Mouse (Mus musculus) kidney, postnatal 0 days (tissue): Measurements from ENCODE around the gene Pnma5. TPM values are rescaled to one million over a fixed set of nuclear protein-coding genes. Genes with fewer than 3 reads are reported as not detected.
"Not testable (repeated sequence)": the region's sequence is repeated elsewhere in the genome, so short reads cannot be mapped to it uniquely, and the experiment has no call there.

Source experiments
- ATAC-seq: fragments of 200-750 bp; cut with Nextera tagmentation; replicated peaks from 2 replicates; pipeline ENCODE4 v1.8.0; 2017; ENCODE audit warnings: low read depth, moderate number of reproducible peaks, moderate TSS enrichment, moderate library complexity; ENCODE audit not compliant: low FRiP score
- DNase-seq: peaks from one replicate; pipeline ENCODE4 v3.0.0-alpha.2; 2016; ENCODE audit warnings: low spot score
- H3K27ac ChIP-seq: fragments of 300-500 bp; sonication (generic); 2 replicates; pipeline ENCODE4 v1.5.1; 2014; ENCODE audit warnings: mild to moderate bottlenecking
- H3K27me3 ChIP-seq: fragments of 300-500 bp; sonication (generic); 2 replicates; pipeline ENCODE4 v1.6.1; 2014; ENCODE audit warnings: low read length, mixed read lengths; ENCODE audit not compliant: insufficient read depth
- H3K36me3 ChIP-seq: fragments of 300-500 bp; sonication (generic); 2 replicates; pipeline ENCODE4 v1.6.1; 2014; ENCODE audit warnings: low read length, mixed read lengths; ENCODE audit not compliant: insufficient read depth
- H3K4me1 ChIP-seq: fragments of 300-500 bp; sonication (generic); replicated peaks from 2 replicates; pipeline ENCODE4 v1.6.1; 2014; ENCODE audit warnings: antibody characterized with exemption, low read length, mixed read lengths; ENCODE audit not compliant: insufficient read depth
- H3K4me2 ChIP-seq: fragments of 300-500 bp; sonication (generic); 2 replicates; pipeline ENCODE4 v1.6.1; 2014; ENCODE audit warnings: mild to moderate bottlenecking, low read length, moderate library complexity, mixed read lengths
- H3K4me3 ChIP-seq: fragments of 300-500 bp; sonication (generic); replicated peaks from 2 replicates; pipeline ENCODE4 v1.5.1; 2014; ENCODE audit warnings: low read depth, low read length
- H3K9ac ChIP-seq: fragments of 300-500 bp; sonication (generic); 2 replicates; pipeline ENCODE4 v1.6.1; 2014; ENCODE audit warnings: low read depth, low read length
- H3K9me3 ChIP-seq: fragments of 300-500 bp; sonication (generic); replicated peaks from 2 replicates; pipeline ENCODE4 v1.6.1; 2016; ENCODE audit warnings: low read length, inconsistent platforms, mixed read lengths
- CTCF ChIP-seq: IDR thresholded peaks from 2 replicates; pipeline ENCODE4 v1.5.1; 2016; ENCODE audit warnings: antibody characterized with exemption, low read depth, mild to moderate bottlenecking, moderate library complexity
- WGBS: fragments of 180-500 bp; shearing (Covaris S2); extraction: QIAGEN DNeasy Blood & Tissue Kit; methylation state at CpG from one replicate; pipeline ENCODE4 v1.1.7; 2014; 5-methylcytosine and 5-hydroxymethylcytosine counted together
- polyA plus RNA-seq: library from polyadenylated mRNA; unstranded; fragments of >200 nt; fragmentation: Nextera tagmentation; extraction: Ambion mirVana; gene quantifications from 2 replicates; pipeline ENCODE4 v1.2.1, GENCODE M21; 2015

Pnma5 gene
- not detected in 2 replicates for polyA plus RNA-seq

DNA sequence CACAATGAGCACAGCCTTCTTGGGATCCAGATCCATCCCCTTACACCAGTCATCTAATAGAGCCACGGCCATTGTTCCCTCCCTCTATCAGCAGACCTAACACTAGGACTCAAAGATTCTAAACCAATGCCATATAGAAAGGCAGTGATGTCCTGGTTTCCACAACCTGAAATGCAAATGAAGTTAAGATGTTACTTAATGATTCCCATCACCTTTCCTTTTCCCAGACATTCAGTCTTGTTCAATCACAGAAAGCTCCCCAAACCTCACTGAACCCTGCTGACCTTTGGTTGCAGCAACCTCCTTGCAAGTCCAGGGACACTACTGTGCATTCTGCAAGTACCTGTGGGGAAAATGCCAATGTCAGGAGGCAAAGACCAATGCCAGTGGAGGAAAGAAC is at the start of gene Pnma5:
Pnma5 (minus strand) TSS at position 101 of the 400 bp plus-strand sequence.
- 93% methylated on average over 1 of the region's 1 CpGs for WGBS
- no peak for ATAC-seq

DNA sequence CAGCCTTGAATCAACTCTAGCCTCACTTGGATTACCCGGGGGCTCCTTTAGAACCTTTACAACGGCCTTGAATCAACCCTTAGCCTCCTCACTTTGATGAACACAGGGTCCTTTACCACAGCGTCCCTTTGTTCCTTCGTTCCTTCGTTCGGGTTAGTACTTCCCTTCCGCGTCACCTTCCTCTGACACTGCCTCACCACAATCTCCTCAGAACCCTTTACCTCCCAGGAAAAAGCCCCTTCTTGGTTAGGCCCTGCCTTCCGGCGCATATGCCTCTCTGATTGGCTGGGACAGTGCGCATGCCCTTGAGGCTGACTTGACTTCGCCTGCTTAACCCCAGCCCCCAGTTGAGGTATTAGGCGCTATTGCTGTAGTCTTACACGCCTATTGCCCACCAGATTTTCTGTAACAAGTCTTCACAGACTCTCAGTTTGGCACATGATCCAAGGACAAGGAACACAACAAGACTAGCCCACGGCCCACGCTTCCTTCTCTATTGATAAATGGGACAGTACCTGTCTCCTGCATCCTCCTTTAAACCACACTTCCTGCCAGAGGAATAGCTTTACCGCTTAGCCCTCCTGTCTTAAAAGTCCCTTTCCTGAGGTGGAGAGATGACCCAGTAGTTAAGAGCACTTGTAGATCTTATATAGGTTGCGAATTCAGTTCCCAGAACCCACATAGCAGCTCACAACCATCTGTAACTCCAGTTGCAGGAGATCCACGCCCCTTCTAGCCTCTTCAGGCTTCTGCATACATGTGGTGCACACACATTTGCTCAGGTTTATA is 45.6 kb upstream of the Pnma5 start, which contains the start of gene Xlr4a:
Xlr4a (minus strand) TSS at position 212 of the 789 bp plus-strand sequence.
- not testable (repeated sequence) for DNase-seq, ATAC-seq

More for the DNA sequence above, at the start of gene Pnma5:
- H3K27me3 ChIP-seq, result no peaks in the 10 kb centered on the region
- H3K4me1 ChIP-seq, result no peaks in the 10 kb centered on the region
- H3K4me2 ChIP-seq, result no peak within 1 kb of the TSS
- no peak for TF ChIP-seq CTCF
- H3K27ac ChIP-seq, result no peak within 1 kb of the TSS
- H3K36me3 ChIP-seq, result no peaks in the 10 kb centered on the region
- no peak within 1 kb of the TSS for H3K4me3 ChIP-seq
- DNase-seq, result no peak
- no peak within 1 kb of the TSS for H3K9ac ChIP-seq
- H3K9me3 ChIP-seq, result no peaks in the 10 kb centered on the region

DNA sequence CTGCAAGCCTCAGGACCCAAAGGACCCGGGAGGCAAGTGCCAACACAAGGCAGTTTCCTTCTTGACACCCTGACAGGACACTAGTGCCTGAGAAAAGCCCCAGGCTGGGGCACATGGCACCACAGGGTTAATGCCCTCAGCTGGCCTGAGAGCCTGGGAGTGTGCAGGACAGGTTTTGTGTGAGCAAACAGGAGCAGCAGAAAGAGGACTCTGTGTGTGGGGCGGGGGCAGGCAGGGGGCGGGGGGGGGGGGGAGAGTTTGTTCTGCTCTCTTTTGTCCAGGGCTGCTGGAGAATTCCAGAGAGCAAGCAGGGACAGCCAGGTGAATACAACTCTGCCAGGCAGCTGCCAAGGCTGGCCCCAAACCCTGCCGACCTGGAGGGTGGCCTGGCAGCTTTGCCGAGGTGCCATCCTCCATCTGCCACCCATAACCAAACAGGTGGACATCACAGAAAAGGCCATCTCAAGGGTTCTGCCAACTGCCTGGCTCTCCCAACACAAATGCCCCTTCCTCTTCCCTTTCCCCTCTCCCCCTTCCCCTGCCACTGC is 29.9 kb upstream of the Pnma5 start:
- not testable (repeated sequence) for H3K4me3 ChIP-seq, H3K27me3 ChIP-seq, H3K9me3 ChIP-seq, H3K36me3 ChIP-seq, H3K9ac ChIP-seq, H3K4me1 ChIP-seq, H3K27ac ChIP-seq, ATAC-seq, H3K4me2 ChIP-seq, DNase-seq
- WGBS, result 86% methylated on average over 1 of the region's 5 CpGs

More for the DNA sequence above, 45.6 kb upstream of the Pnma5 start, which contains the start of gene Xlr4a:
- H3K4me1 ChIP-seq, H3K9ac ChIP-seq, H3K27me3 ChIP-seq, H3K9me3 ChIP-seq, H3K4me2 ChIP-seq, H3K27ac ChIP-seq, H3K36me3 ChIP-seq, H3K4me3 ChIP-seq: not testable (repeated sequence)
- 75% methylated on average over 18 of the region's 19 CpGs for WGBS

DNA sequence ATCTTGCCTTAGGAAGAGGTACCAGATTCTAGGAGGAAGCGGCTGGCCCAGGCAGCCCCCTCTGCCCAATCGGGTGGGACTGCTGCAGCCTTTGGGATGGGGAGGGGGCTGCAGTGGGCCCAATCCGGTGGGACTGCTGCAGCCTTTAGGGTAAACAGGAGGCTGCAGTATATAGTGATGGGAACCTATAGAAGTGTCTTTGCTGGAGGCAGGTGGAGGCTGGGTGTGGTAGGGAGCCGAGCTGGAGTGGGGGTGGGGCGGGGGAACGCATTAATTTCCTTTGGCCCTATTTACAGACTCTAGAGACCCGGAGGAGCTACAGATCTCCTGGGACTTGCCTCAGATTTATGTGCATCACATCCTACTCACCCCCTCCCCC is 27.5 kb upstream of the Pnma5 start, which contains the start of gene Pnma3:
Pnma3 (plus strand) TSS at position 373 of the 379 bp plus-strand sequence.
- ATAC-seq (no peak), DNase-seq (no peak)
- Histone ChIP-seq H3K9me3 (no peaks in the 10 kb centered on the region), H3K27ac (no peak within 1 kb of the TSS), H3K4me2 (peak within 1 kb of the TSS; percentile 35), H3K4me1 (no peaks in the 10 kb centered on the region), H3K9ac (no peak within 1 kb of the TSS), H3K36me3 (no peaks in the 10 kb centered on the region), H3K4me3 (no peak within 1 kb of the TSS), H3K27me3 (no peaks in the 10 kb centered on the region)
- WGBS, result 34% methylated on average over 7 of the region's 7 CpGs
- no peak for TF ChIP-seq CTCF

DNA sequence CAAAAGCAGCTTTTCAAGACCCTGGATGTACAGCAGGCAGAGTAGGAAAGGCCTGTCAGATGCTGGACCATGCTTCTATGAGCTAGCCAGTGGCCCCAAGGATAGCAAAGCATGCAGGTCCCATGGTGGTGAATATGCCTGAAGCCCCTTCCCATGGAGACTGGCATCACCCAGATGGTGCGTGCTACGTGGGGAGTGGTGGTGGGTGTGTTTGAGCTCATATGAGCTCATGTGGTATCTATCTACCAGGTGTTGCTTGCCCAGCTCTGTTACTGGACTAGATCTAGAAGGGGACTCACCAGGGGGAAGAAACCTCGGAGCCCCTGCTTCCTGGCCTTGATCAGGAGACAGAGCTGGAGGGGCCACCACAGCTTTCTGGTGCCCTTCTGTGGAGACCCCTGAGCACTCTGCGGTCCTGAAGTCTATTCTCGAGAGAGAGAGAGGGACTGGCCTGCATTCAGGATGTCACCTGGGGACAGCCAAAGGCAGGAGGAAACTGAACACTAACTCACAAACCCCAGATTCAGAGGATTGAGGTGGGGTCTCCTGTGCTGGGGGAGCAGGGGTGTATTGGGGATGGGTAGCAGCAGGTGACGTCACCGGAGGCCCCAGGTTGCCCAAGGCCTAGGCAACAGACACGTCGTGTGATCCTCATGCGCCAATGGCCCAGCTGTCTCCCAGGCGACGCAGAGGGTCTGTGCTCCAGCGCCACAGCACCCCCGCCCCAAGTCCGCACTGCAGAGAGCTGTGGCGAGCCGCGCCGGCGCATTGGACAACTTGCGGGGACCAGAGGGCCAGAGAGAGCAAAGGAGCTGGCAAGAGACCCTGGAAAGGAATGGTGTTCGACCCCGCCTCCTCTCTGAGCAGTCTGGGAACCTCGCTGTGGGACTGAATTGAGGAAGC is 26.9 kb upstream of the Pnma5 start:
- WGBS, result 37% methylated on average over 24 of the region's 24 CpGs
- H3K27ac ChIP-seq, result no peak overlapping the region
- no peaks in the 10 kb centered on the region for H3K36me3 ChIP-seq
- H3K4me1 ChIP-seq, result no peaks in the 10 kb centered on the region
- no peaks in the 10 kb centered on the region for H3K27me3 ChIP-seq
- TF ChIP-seq CTCF, result no peak
- no peak overlapping the region for H3K9ac ChIP-seq
- no peaks in the 10 kb centered on the region for H3K9me3 ChIP-seq
- peak; percentile 18 for DNase-seq
- peak overlapping the region; percentile 35 for H3K4me2 ChIP-seq
- no peak; the same call in 1 of the 2 replicates for ATAC-seq
- H3K4me3 ChIP-seq, result no peak overlapping the region

DNA sequence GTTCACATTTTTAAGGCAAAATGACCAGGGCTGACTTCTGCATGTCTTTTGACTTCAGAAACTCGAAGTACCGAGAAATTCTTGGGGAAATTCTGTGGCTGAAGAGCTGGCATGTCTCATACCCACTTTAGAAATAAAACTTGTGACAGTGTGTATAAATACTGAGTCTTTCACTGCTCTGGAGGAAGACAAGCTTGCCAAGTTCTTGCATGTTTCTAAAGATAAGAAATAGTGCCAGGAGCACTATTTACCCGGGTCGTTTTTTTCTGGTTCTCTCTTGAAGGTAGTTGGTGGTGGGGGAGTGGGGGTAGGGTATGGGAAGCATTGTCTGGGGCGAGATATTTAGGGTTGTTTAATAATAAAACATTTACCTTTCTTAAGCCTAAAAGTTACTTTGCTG is 25.4 kb upstream of the Pnma5 start:
- WGBS, result 42% methylated on average over 5 of the region's 5 CpGs

More for the DNA sequence above, 25.4 kb upstream of the Pnma5 start:
- Histone ChIP-seq H3K9me3 (no peaks in the 10 kb centered on the region), H3K4me1 (no peaks in the 10 kb centered on the region), H3K4me3 (no peak overlapping the region), H3K27me3 (no peaks in the 10 kb centered on the region), H3K4me2 (no peak overlapping the region), H3K36me3 (no peaks in the 10 kb centered on the region), H3K27ac (no peak overlapping the region), H3K9ac (no peak overlapping the region)
- no peak for ATAC-seq
- TF ChIP-seq CTCF, result no peak
- DNase-seq, result no peak
